Mouse (Mus musculus) T-helper 17 cell (primary cell): ENCODE results near the gene D5Ertd579e.

ENCODE experiments used
- in situ Hi-C, 2 experiments: fragments of 300-600 bp; cut with MboI, MseI; formaldehyde crosslinking; loops; 1 replicate in 1 of 2; 2 replicates in 1 of 2; pipeline ENCODE4 v1.15.1; 2025; ENCODE audit warnings: high pct_unique_total_duplicates in 2 of 2

D5Ertd579e gene

DNA sequence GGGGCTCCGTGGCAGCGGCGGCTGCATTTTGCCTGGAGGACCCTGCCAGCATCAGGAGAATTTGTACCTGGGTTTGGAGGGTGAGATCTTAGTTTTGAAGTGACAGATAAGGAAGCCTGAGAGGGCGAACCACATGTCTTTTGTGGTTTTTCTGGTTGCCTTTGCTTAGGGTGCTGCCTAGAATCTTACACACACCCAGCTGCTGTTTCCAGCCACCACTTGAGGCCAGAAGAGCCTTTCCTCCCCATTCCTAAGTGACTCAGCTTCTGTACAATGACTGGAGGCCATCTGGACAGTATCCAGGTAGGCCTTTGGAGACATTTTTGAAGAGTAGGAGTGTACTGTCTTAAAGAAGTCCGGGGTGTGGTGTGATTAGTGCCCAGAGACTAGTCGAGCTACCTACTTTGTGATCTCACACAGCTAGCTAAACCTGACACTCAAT is 26.6 kb upstream of the D5Ertd579e start:
- in situ Hi-C loops: loop anchor here in 1 of 2 experiments (10.0 kb wide), 1 partner anchor 48 kb away; no protein-coding TSS in a partner anchor

DNA sequence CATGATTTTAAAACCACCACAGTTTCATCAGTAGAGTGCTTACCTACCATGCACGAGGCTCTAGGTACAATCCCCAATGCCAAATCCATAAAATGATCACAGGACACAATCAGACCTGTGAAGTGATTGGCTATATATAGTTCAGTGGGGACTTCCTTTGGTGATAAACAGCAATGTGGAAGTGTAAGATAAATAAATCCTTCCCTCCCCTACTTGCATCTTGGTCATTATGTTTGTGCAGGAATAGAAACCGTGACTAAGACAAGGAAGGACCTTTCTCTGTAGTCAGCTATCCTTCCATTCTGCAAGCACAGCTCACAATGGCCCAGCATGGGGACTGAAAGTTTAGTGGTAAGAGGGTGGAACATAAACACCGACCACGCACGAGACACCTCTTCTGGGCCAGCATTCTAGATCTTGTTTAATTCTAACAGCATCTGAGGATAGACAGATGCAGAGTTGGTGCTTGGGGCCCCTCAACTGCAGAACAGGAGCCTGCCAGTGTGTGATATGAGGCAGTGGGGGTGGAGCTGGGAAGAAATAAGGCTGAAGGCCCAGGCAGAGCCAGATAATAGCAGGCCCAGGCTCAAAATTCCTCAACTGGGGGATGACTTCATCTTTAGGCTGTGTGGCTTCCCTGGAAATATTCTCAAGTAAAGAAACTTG is 25.0 kb upstream of the D5Ertd579e start:
- in situ Hi-C loops: loop anchor here in 1 of 2 experiments (10.0 kb wide), 1 partner anchor 46 kb away; no protein-coding TSS in a partner anchor

GRCm38 (mm10) chr5:36720219-36720618 is 24.4 kb upstream of the D5Ertd579e start:
- in situ Hi-C loops: loop anchor here in 1 of 2 experiments (10.0 kb wide), 1 partner anchor 45 kb away; no protein-coding TSS in a partner anchor

DNA sequence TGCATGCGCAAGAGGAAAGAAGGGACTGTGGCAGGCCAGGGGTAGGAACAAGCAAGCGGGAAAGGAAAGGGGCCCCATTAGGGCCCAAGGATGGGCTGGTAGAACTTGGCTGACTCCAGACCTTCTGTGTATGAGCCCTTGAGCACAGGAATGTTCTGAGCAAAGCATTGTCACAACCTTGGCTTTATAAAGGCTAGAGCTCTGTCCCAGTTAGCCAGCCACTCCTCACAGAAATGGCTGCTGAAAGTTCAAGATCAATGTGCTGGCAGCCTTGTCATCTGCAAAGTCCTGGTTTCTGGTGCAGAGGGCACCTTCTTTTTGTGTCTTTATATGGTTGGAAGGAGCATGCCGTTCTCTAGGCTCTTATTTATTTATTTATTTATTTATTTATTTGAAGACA is 23.8 kb upstream of the D5Ertd579e start:
- in situ Hi-C loops: no loop called here

- in situ Hi-C loops: no loop called here
Measured at GRCm38 (mm10) chr5:36719135-36719534, 23.3 kb upstream of the D5Ertd579e start.

DNA sequence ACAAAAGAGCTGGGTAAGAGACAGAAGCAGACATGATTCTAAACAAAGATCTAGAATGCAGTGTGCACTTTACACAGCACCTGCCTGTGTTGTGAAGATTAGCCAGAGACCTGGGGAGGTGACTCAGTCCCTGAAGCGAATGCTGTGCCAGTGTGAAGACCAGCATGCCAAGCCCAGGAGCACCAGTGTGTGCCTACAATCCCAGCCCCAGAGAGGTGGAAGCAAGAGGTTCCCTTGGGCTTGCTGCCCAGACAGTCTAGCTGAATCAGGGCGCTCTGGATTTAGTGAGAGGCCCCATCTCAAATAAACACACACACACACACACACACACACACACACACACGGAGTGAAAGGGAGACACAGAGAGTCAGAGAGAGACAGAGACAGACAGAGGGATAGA is 22.1 kb upstream of the D5Ertd579e start:
- in situ Hi-C loops: no loop called here

- in situ Hi-C loops: no loop called here
Measured at GRCm38 (mm10) chr5:36716816-36717215, 21.0 kb upstream of the D5Ertd579e start.

DNA sequence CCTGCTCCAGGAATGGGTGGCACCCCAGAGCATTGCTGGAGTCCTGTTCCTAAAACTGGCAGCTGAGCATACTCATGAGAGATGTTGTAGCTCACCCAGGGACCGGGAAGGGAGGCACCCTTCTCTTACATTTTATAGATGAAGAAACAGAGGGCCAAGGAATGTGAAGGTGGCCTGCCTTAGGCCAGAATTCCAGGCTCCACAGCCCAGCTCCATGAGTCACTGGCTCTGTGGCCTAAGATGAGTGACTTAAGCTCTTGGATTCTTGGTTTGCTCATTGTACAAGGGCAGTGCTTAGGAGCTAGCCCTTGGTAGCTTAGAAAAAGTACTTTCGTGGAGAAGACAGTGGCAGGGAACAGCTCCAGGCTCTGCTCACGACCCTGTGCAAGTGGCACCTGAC is 19.0 kb upstream of the D5Ertd579e start:
- in situ Hi-C loops: no loop called here

DNA sequence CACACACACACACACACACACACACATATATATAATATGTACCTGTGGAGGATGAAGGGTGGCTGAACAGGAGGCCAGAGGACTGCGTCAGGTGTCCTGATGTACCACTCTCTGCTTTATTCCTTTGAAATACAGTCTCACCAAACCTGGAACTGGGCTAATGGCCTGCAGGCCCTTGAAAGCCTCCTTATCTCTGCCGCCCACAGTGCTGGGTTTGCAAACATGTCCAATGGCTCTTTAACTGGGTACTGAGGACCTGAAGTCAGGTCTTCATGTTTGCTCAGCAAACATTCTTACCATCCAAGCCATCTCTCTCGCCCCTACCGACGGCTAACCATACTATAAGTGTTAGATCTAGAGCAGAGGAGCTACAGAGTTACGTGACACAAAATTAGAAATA is 17.9 kb upstream of the D5Ertd579e start:
- in situ Hi-C loops: no loop called here

- in situ Hi-C loops: no loop called here
Measured at GRCm38 (mm10) chr5:36712553-36713534, 17.0 kb upstream of the D5Ertd579e start.

DNA sequence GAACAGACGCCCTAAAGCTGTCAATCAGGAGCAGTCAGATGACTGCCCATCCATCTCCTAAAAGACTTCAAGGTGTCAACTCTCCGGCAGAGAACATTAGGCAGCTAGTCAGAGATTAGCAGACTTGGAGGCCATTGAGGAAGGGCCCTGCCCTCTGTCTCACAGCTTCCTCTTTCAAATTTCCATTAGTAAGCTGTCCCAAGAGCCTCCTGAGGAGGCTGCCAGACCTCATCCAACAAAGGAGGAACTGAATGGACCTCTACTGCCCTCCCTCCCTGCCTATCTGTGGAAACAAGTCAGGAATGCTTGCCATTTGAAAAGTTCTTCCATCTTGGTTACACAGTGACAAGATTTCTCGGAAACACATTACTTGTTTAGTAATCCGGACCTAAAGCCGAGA is 16.0 kb upstream of the D5Ertd579e start:
- in situ Hi-C loops: no loop called here

DNA sequence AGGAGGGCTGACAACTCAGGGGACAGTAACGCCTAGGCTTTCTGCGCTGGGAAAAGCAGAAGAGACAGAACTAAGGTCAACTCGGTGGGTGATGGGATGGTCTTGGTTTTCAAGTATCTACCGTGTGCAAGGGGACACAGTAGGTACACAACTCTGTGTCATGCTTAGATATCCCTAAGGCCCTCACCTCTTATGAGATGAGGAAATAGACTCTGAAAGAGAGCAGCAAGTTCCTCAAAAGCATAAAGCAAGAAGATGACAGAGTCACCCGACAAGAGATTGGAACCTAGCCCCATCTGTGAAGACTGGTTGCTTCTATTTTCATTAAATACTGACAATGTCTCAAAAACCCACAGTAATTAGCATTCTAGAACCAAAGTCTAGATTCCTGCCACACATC is 10.0 kb upstream of the D5Ertd579e start:
- in situ Hi-C loops: no loop called here

GRCm38 (mm10) chr5:36705390-36705789 is 9.6 kb upstream of the D5Ertd579e start:
- in situ Hi-C loops: no loop called here

DNA sequence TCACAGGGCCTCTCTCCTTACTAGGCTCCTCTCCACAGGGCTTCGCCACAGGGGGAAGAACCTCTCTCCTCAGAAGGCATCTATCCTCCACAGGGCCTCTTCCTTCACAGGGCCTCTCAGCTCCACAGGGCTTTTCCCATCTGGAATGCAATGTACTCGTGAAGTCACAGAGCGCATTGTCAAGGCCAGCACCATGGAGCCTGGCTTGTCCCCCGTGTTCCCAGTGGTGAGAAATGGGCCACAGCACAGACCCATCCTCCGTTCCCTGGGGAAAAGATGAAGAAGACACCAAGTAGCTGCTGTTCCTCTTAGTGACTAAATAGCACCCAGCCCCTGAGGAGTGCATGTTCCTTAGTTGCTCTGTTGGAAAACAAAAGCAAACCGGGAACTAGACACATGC is 8.9 kb upstream of the D5Ertd579e start:
- in situ Hi-C loops: no loop called here

DNA sequence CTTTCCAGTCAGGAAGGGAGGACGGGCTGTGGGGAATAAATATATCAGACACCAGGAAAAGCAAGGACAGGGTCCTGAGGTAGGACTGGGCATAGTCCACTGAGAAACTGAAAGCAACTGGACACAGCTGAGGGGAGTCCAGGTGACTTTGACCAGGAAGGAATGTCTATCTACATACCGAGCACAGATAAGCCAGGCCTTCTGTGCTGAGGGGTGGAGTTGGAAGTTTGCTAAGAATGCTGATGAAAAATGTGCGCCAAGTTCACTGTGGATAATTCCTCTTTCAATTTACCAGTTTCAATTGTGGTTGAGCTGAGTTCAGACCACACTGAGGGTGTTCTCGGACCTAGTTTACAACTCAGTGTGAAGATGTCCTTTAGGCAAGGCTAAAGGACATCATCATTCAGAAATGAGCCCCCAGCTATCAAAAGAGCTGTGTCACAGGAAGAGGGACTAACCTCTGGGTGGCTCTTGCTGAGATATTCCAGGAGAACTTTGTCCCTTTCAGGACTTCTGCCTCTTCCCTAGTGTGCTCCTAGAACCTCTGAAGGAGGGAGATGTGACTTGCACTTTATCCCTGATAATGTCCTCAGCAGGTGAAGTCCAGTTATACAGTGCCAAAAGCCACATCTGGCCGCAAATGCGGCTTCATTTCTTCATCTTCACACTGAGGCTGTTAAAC is 5.3 kb upstream of the D5Ertd579e start:
- in situ Hi-C loops: no loop called here

GRCm38 (mm10) chr5:36698689-36699088 is 2.9 kb upstream of the D5Ertd579e start:
- in situ Hi-C loops: loop anchor here in 1 of 2 experiments (5.0 kb wide), 1 partner anchor 44 kb away; no protein-coding TSS in a partner anchor

DNA sequence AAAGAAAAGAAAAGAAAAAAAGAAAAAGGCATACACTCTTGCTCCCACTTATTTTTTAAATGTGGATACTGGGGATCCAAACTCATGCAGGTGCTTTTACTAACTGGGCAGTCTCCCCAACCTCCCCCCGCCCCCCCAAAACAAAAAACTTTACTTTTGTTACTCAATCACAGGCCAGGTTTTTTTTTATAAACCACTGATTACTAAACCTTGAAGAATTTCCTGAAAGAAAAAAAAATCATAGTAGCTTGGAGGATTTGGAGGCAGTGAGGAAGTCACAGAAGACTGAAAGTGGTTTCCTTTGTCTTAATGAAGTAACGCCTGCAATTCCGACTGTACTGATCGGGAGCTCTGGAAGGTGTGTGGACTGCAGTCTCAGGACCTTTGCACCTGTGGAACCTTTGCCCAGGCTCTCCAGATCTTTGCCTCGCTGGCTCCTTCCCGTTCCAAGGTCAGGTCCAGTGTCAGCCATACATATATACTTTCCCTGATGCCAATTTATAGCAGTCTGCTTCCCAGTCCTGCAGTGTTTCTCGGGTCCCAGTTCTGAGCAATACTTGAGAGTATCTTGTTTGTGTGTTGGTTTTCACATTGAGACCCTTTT is 2.3 kb upstream of the D5Ertd579e start:
- in situ Hi-C loops: loop anchor here in 1 of 2 experiments (5.0 kb wide), 1 partner anchor 44 kb away; no protein-coding TSS in a partner anchor

- in situ Hi-C loops: loop anchor here in 1 of 2 experiments (5.0 kb wide), 1 partner anchor 46 kb away; no protein-coding TSS in a partner anchor
Measured at GRCm38 (mm10) chr5:36696504-36697300, 878 bp upstream of the D5Ertd579e start.

DNA sequence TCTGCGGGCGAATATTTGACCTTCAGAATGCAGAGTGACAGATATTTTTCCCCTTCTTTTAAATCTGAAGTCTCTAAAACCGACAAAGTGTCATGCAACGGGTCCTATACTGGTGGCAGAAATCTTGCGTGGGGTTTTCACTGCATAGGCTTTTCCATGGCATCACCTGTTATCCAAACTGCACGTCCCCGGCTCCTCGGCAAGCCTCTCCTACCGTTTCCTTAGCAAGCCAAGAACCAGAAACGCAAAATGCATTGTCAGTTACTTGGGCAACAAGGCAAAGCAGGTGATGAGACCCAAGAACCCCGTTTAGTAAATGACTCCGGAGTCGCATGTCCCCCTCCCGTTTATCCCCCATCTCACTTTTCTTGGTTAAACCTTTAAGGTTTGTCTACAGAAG is 819 bp downstream of the D5Ertd579e start:
- in situ Hi-C loops: loop anchor here in 1 of 2 experiments (5.0 kb wide), 1 partner anchor 47 kb away; no protein-coding TSS in a partner anchor

DNA sequence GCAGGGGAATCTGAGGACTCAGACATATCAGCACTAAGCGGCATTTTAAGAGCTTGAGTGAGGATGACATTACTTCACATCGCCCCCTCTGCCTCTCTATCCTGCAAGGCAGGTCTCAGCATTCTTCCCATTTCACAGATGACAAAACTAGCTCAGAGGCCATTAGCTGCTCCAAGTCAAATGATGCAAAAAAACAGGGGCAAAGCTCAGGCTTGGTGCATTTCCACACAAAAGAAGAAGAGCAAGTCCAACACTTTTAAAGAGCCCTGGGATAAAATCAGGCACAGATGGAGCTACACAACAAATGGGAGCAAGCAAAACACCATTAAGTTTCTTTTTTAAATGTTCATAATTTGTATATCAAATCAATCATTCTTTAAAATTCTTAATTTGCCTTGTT is 2.2 kb downstream of the D5Ertd579e start:
- in situ Hi-C loops: no loop called here
